Mouse (Mus musculus): ENCODE measurements around the gene N4bp2. TPM values are rescaled to one million over a fixed set of nuclear protein-coding genes. Genes with fewer than 3 reads are reported as not detected.
"Not testable (repeated sequence)": the region's sequence is repeated elsewhere in the genome, so short reads cannot be mapped to it uniquely, and the experiment has no call there.

The N4bp2 gene
- polyA plus RNA-seq, 1 experiment from 2014 or later = 33.5 TPM

- H3K36me3 ChIP-seq = peaks cover 8% of the 10 kb centered on the region; the same call in 1 of the 2 replicates
- H3K4me2 ChIP-seq = peak overlapping the region; percentile 62
- peak overlapping the region; percentile 90 for H3K4me3 ChIP-seq
- WGBS = 57% methylated on average over 5 of the region's 5 CpGs
- ATAC-seq (ENCODE audit: insufficient number of reproducible peaks, insufficient read depth, low FRiP score, low TSS enrichment, low read depth) = no peak
- peak overlapping the region; percentile 64 for H3K9ac ChIP-seq
- H3K27me3 ChIP-seq = no peaks in the 10 kb centered on the region
- H3K9me3 ChIP-seq = no peaks in the 10 kb centered on the region
- peaks cover 8% of the 10 kb centered on the region for H3K4me1 ChIP-seq
- peak overlapping the region; percentile 100; the same call in 1 of the 2 replicates for H3K27ac ChIP-seq
These were observed 2.3 kb downstream of the N4bp2 start for GRCm38 (mm10) chr5:65765635-65765911.

GRCm38 (mm10) chr5:65768007-65768406, 4.7 kb downstream of the N4bp2 start:
- no peak overlapping the region for H3K27ac ChIP-seq
- H3K4me1 ChIP-seq = peaks cover 3% of the 10 kb centered on the region
- H3K36me3 ChIP-seq = peaks cover 6% of the 10 kb centered on the region
- H3K9ac ChIP-seq = no peak overlapping the region
- no peak overlapping the region for H3K4me3 ChIP-seq
- H3K4me2 ChIP-seq = no peak overlapping the region
- H3K27me3 ChIP-seq = no peaks in the 10 kb centered on the region
- ATAC-seq (ENCODE audit: insufficient number of reproducible peaks, insufficient read depth, low FRiP score, low TSS enrichment, low read depth) = no peak
- no peaks in the 10 kb centered on the region for H3K9me3 ChIP-seq
- WGBS = 90% methylated on average over 5 of the region's 5 CpGs

GRCm38 (mm10) chr5:65770065-65770464, 6.7 kb downstream of the N4bp2 start:
- H3K9me3 ChIP-seq = no peaks in the 10 kb centered on the region
- no peaks in the 10 kb centered on the region for H3K27me3 ChIP-seq
- H3K4me2 ChIP-seq = no peak overlapping the region
- H3K4me1 ChIP-seq = peaks cover 3% of the 10 kb centered on the region
- ATAC-seq (ENCODE audit: insufficient number of reproducible peaks, insufficient read depth, low FRiP score, low TSS enrichment, low read depth) = no peak
- peaks cover 14% of the 10 kb centered on the region for H3K36me3 ChIP-seq
- 95% methylated on average over 7 of the region's 7 CpGs for WGBS
- no peak overlapping the region for H3K4me3 ChIP-seq
- no peak overlapping the region for H3K9ac ChIP-seq
- H3K27ac ChIP-seq = no peak overlapping the region

- Histone ChIP-seq H3K4me2 (no peak overlapping the region), H3K4me3 (no peak overlapping the region), H3K9me3 (no peaks in the 10 kb centered on the region), H3K4me1 (peaks cover 2% of the 10 kb centered on the region), H3K27ac (no peak overlapping the region), H3K36me3 (peaks cover 15% of the 10 kb centered on the region), H3K27me3 (no peaks in the 10 kb centered on the region), H3K9ac (no peak overlapping the region)
- no peak for ATAC-seq (ENCODE audit: insufficient number of reproducible peaks, insufficient read depth, low FRiP score, low TSS enrichment, low read depth)
- WGBS = 88% methylated on average over 4 of the region's 4 CpGs
These were observed 7.2 kb downstream of the N4bp2 start for GRCm38 (mm10) chr5:65770493-65770892.

- H3K36me3 ChIP-seq = peaks cover 35% of the 10 kb centered on the region
These were observed 10.6 kb downstream of the N4bp2 start for GRCm38 (mm10) chr5:65773957-65774356.

GRCm38 (mm10) chr5:65776166-65776565, 12.8 kb downstream of the N4bp2 start:
- Histone ChIP-seq H3K27ac (no peak overlapping the region), H3K4me1 (no peaks in the 10 kb centered on the region), H3K9me3 (no peaks in the 10 kb centered on the region), H3K9ac (no peak overlapping the region), H3K27me3 (no peaks in the 10 kb centered on the region), H3K4me3 (no peak overlapping the region), H3K36me3 (peaks cover 46% of the 10 kb centered on the region), H3K4me2 (no peak overlapping the region)
- no peak for ATAC-seq (ENCODE audit: insufficient number of reproducible peaks, insufficient read depth, low FRiP score, low TSS enrichment, low read depth)
- 84% methylated on average over 4 of the region's 4 CpGs for WGBS

More at GRCm38 (mm10) chr5:65773957-65774356, 10.6 kb downstream of the N4bp2 start:
- H3K9me3 ChIP-seq; H3K9ac ChIP-seq; H3K4me3 ChIP-seq; H3K27me3 ChIP-seq; H3K27ac ChIP-seq; H3K4me2 ChIP-seq; H3K4me1 ChIP-seq; ATAC-seq (ENCODE audit: insufficient number of reproducible peaks, insufficient read depth, low FRiP score, low TSS enrichment, low read depth): not testable (repeated sequence)
- WGBS = 96% methylated on average over 3 of the region's 3 CpGs

GRCm38 (mm10) chr5:65776907-65777306, 13.6 kb downstream of the N4bp2 start:
- no peak overlapping the region for H3K4me2 ChIP-seq
- peaks cover 49% of the 10 kb centered on the region for H3K36me3 ChIP-seq
- H3K27me3 ChIP-seq = no peaks in the 10 kb centered on the region
- no peak overlapping the region for H3K9ac ChIP-seq
- H3K4me3 ChIP-seq = no peak overlapping the region
- WGBS = 93% methylated on average over 3 of the region's 3 CpGs
- 0 out of 2 replicates have a peak, but pooled peaks have one; percentile 20 for ATAC-seq (ENCODE audit: insufficient number of reproducible peaks, insufficient read depth, low FRiP score, low TSS enrichment, low read depth)
- no peaks in the 10 kb centered on the region for H3K4me1 ChIP-seq
- H3K27ac ChIP-seq = no peak overlapping the region
- H3K9me3 ChIP-seq = no peaks in the 10 kb centered on the region

- 94% methylated on average over 4 of the region's 4 CpGs for WGBS
- H3K9me3 ChIP-seq; H3K4me2 ChIP-seq; H3K27me3 ChIP-seq; H3K4me3 ChIP-seq; ATAC-seq (ENCODE audit: insufficient number of reproducible peaks, insufficient read depth, low FRiP score, low TSS enrichment, low read depth); H3K9ac ChIP-seq; H3K4me1 ChIP-seq; H3K27ac ChIP-seq: not testable (repeated sequence)
- H3K36me3 ChIP-seq = peaks cover 55% of the 10 kb centered on the region
These were observed 15.7 kb downstream of the N4bp2 start for GRCm38 (mm10) chr5:65778986-65779385.

- Histone ChIP-seq H3K9me3 (no peaks in the 10 kb centered on the region), H3K4me2 (no peak overlapping the region), H3K36me3 (peaks cover 53% of the 10 kb centered on the region), H3K4me3 (no peak overlapping the region), H3K27ac (no peak overlapping the region), H3K27me3 (no peaks in the 10 kb centered on the region), H3K4me1 (no peaks in the 10 kb centered on the region), H3K9ac (no peak overlapping the region)
- no peak for ATAC-seq (ENCODE audit: insufficient number of reproducible peaks, insufficient read depth, low FRiP score, low TSS enrichment, low read depth)
- WGBS = 82% methylated on average over 3 of the region's 3 CpGs
These were observed 16.2 kb downstream of the N4bp2 start for GRCm38 (mm10) chr5:65779401-65780063.

GRCm38 (mm10) chr5:65781147-65781715, 17.9 kb downstream of the N4bp2 start:
- H3K36me3 ChIP-seq = peaks cover 56% of the 10 kb centered on the region
- WGBS = 81% methylated on average over 5 of the region's 5 CpGs
- no peak for ATAC-seq (ENCODE audit: insufficient number of reproducible peaks, insufficient read depth, low FRiP score, low TSS enrichment, low read depth)
- no peak overlapping the region for H3K4me2 ChIP-seq
- no peaks in the 10 kb centered on the region for H3K27me3 ChIP-seq
- H3K9me3 ChIP-seq = no peaks in the 10 kb centered on the region
- no peak overlapping the region; the same call in 1 of the 2 replicates for H3K27ac ChIP-seq
- H3K4me3 ChIP-seq = no peak overlapping the region
- no peaks in the 10 kb centered on the region for H3K4me1 ChIP-seq
- no peak overlapping the region for H3K9ac ChIP-seq

- H3K27ac ChIP-seq = no peak overlapping the region
- no peak overlapping the region for H3K4me2 ChIP-seq
- WGBS = 85% methylated on average over 13 of the region's 13 CpGs
- H3K9ac ChIP-seq = no peak overlapping the region
- H3K9me3 ChIP-seq = no peaks in the 10 kb centered on the region
- H3K36me3 ChIP-seq = peaks cover 52% of the 10 kb centered on the region
- ATAC-seq (ENCODE audit: insufficient number of reproducible peaks, insufficient read depth, low FRiP score, low TSS enrichment, low read depth) = no peak
- no peaks in the 10 kb centered on the region for H3K27me3 ChIP-seq
- H3K4me3 ChIP-seq = no peak overlapping the region
- H3K4me1 ChIP-seq = no peaks in the 10 kb centered on the region
These were observed 18.7 kb downstream of the N4bp2 start for GRCm38 (mm10) chr5:65781769-65782715.
